In genomic region chr12:54060732-54061131, GRCm38 (mm10) we compare ENCODE assay signal across 8 mouse cellular contexts.
DNase-seq lines count a peak whose midpoint lies in the region; ATAC-seq and TF ChIP-seq lines count a peak whose summit lies in the region.

No protein-coding gene starts in this region.

- 13% methylated on average over 8 of the region's 8 CpGs for WGBS in midbrain, embryonic 15.5 days
- WGBS in stomach, embryonic 14.5 days: 10% methylated on average over 8 of the region's 8 CpGs

- no peak overlapping the region for H3K9ac ChIP-seq in midbrain, embryonic 15.5 days
- no peak overlapping the region for H3K9ac ChIP-seq in stomach, embryonic 14.5 days (replicated peaks; ENCODE audit: low read depth, low read length)

- peaks cover 12% of the 10 kb centered on the region for H3K4me1 ChIP-seq in midbrain, embryonic 15.5 days
- no peaks in the 10 kb centered on the region for H3K4me1 ChIP-seq in stomach, embryonic 14.5 days (ENCODE audit: control insufficient read depth, insufficient read depth, low read length)

- intact Hi-C loops in left cerebral cortex, adult 2 months (cut with DNase I): loop anchor here (5.0 to 10.0 kb wide), 2 partner anchors 1016 to 1138 kb away; no protein-coding TSS in a partner anchor

- H3K27ac ChIP-seq in left cerebral cortex, adult 2 months: no peak overlapping the region
- H3K27ac ChIP-seq in midbrain, embryonic 15.5 days: 0 out of 2 replicates have a peak overlapping the region, but pooled peaks have one; percentile 51
- H3K27ac ChIP-seq in stomach, embryonic 14.5 days (ENCODE audit: low read length): no peak overlapping the region

- no peaks in the 10 kb centered on the region for H3K36me3 ChIP-seq in midbrain, embryonic 15.5 days (replicated peaks)
- no peaks in the 10 kb centered on the region for H3K36me3 ChIP-seq in stomach, embryonic 14.5 days (ENCODE audit: control insufficient read depth, insufficient read depth, low read length)

- H3K27me3 ChIP-seq in midbrain, embryonic 15.5 days (replicated peaks): no peaks in the 10 kb centered on the region
- no peaks in the 10 kb centered on the region; the same call in 1 of the 2 replicates for H3K27me3 ChIP-seq in stomach, embryonic 14.5 days (ENCODE audit: control insufficient read depth, insufficient read depth, low read length)

- H3K4me3 ChIP-seq in left cerebral cortex, adult 2 months: no peak overlapping the region
- H3K4me3 ChIP-seq in midbrain, embryonic 15.5 days: no peak overlapping the region
- no peak overlapping the region for H3K4me3 ChIP-seq in stomach, embryonic 14.5 days (ENCODE audit: low read depth, low read length)

- no peak for ATAC-seq in CD4-positive, CD25-positive, alpha-beta regulatory T cell, adult 4 months
- peak; percentile 83 for ATAC-seq in midbrain, embryonic 15.5 days (replicated peaks)
- 0 out of 2 replicates have a peak, but pooled peaks have one; percentile 69 for ATAC-seq in stomach, embryonic 14.5 days (ENCODE audit: insufficient number of reproducible peaks, insufficient read depth, low FRiP score, low read depth)

- peak; percentile 99 for TF ChIP-seq CTCF in left cerebral cortex, adult 2 months (IDR thresholded peaks at IDR 0.05)

- no peak overlapping the region for H3K4me2 ChIP-seq in midbrain, embryonic 15.5 days
- H3K4me2 ChIP-seq in stomach, embryonic 14.5 days (replicated peaks; ENCODE audit: low read depth, low read length): no peak overlapping the region

- H3K9me3 ChIP-seq in midbrain, embryonic 15.5 days: no peaks in the 10 kb centered on the region
- H3K9me3 ChIP-seq in stomach, embryonic 14.5 days (ENCODE audit: control insufficient read depth, low read depth, low read length): no peaks in the 10 kb centered on the region

- DNase-seq in CD4-positive, CD25-positive, alpha-beta regulatory T cell, adult 2 months (ENCODE audit: low read depth, low spot score): peak; percentile 57
- DNase-seq in c-Kit-positive CD71-positive TER-119-positive erythroid progenitor cells, embryonic 14.5 days (ENCODE audit: low spot score): peak; percentile 21
- peak; percentile 45 to 87 for DNase-seq in frontal cortex, adult 2 months (ENCODE audit: extremely low spot score in 1 of 2, low spot score in 1 of 2)
- DNase-seq in induced T-regulatory cell, adult 2 months (ENCODE audit: low read depth): peak; percentile 39
- peak; percentile 81 to 85 for DNase-seq in left cerebral cortex, adult 2 months (ENCODE audit: extremely low spot score in 1 of 2, low spot score in 2 of 2)

Comparison
In these comparisons a context has a peak if more than half of its experiments do, and no peak if none do; other contexts are left out.
1. DNase-seq: peak in every context shown above with its lines; median percentile 83 in left cerebral cortex, adult 2 months; 66 in frontal cortex, adult 2 months; 57 in CD4-positive, CD25-positive, alpha-beta regulatory T cell, adult 2 months; 39 in induced T-regulatory cell, adult 2 months; 21 in c-Kit-positive CD71-positive TER-119-positive erythroid progenitor cells, embryonic 14.5 days.